Mouse (Mus musculus) layer of hippocampus, adult 8-10 months (tissue): ENCODE data around the gene Neurod2. TPM values are rescaled to one million over a fixed set of nuclear protein-coding genes. Genes with fewer than 3 reads are reported as not detected.

ENCODE experiments used
- DNase-seq, 2 experiments: peaks; one replicate each; pipeline ENCODE4 v3.0.0; 2022; ENCODE audit warnings: low spot score in 2 of 2
- total RNA-seq, 4 experiments: library from RNA; stranded (reverse); gene quantifications; 2 replicates each; pipeline ENCODE4 v1.2.4; 2022

Gene Neurod2
- total RNA-seq, 4 experiments from 2014 or later = 124 to 133 (median 129) TPM

DNA sequence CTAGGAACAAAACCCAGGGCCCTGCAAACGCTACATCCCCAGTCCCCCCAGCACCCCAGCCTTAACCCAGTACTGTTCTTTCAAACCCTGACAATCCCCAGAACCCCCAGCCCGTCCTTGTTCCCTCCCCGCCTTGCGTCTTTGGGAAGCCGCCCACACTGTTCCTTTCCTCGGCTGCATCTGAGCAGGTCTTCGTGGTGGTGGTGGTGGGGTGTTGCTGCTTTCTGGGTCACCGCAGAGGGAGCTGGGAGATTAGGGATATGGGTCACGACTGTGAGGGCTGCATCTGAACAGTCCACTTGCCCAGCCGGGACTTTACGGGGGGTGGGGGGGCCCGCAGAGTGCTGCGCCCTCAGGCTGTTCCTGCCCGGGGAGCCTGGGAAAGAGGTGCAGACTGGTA is 25.0 kb upstream of the Neurod2 start:
- DNase-seq = no peak

DNA sequence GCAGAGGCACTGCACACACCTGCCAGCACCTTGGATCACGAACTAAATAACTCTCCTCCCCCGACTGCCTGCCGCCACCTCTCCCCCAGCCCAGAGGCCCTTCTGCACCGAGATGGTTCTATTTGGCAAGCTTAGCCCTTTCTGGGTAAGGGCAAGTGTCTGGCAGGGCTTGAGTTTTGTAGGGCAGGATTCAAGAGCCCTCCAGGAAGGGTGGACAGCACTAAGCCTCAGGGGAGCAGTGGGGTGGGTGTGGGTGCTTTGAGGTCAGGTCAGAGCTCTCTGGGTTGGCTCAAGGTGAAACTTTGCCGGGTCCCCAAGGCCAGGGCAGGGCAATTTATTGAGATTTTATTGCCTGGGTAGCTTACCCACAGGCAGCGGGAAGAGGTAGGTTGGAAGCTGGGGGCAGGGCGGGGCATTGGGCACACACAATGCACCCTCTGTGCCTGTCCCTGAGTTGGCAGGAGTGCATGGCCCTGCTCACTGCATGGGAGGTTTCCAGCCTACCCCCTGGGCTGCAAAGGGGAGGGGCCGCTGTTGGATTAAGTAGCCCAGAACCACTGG is 24.3 kb upstream of the Neurod2 start:
- DNase-seq = peak; percentile 61 to 76

DNA sequence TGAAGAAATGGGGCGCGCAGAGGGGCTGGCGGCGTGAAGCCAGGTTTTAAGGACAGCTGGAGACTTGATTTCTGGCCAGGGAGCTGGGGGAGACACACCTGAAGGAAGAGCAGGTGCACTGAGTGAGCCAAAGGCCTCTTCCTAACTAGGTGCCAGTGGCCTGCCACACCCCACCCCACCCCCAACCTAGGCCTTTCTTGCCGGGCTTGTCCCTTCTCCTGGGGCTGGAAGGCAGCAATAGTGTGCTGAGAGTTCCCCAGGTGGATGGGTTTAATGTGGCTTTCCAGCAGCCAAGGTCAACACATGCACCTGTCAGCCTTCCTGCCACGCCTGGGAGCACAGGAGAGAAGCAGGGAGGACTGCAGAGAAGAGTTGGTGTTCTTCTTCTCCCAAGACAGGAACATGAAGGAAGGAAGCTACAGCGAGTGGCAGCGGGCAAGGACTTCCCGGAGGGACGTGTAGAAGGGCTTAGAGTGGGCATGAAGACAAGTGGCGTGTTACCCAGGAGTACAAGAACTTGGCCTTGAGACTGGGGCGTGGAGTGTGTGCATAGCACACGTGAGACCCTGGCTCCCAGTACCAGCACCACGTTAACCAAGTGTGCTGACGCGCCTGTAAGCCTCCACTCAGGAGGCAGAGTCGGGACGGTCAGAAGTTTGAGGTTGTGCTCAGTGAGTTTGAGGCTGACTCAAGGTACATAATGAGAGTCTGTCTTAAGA is 23.0 kb upstream of the Neurod2 start:
- DNase-seq = no peak

DNA sequence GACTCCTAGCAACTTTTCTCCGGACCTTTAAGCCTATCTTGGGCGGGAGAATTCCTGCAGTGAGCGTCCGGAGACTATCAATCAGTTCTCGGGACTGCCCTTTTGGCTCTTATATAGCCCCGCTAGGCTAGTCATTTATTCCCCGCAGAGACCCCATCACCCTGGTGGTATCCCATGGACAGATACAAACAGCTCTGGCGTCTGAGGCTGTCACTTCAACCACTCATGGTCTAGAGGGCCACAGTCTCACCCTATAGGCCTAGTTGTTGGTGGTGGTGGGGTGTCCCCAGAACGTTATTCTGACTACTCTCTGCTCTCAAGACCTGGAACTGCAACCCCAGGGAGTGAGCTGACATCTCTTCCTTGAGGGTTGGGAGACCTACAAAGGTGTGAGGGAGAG is 19.9 kb upstream of the Neurod2 start:
- DNase-seq = no peak

- no peak for DNase-seq
Observed at GRCm38 (mm10) chr11:98348083-98348961, 18.9 kb upstream of the Neurod2 start, which contains the start of gene Ppp1r1b. Ppp1r1b (plus strand) TSS chr11:98348404.

GRCm38 (mm10) chr11:98347385-98348082 is 18.1 kb upstream of the Neurod2 start:
- no peak for DNase-seq

DNA sequence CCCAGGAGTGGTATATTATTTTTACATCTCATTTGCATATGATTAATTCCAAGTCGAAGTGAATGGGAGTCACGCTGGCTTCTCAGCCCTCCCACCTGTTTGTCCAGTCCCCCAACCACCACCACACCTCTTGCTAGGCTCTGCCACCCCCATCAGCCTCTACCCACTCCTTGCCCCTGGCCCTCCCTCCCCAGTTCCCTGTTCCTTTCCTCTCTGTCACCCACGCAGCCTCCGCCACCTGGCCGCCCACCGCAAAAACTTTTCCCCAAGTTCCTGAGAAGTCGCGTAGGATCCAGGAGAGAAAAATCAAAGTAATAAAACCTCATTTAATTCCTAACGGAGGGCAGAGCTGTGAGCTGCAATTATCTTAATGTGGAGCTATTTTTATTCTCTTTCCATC is 16.7 kb upstream of the Neurod2 start:
- DNase-seq = no peak

- peak; percentile 73 to 83 for DNase-seq
Observed at GRCm38 (mm10) chr11:98345253-98345652, 15.8 kb upstream of the Neurod2 start.

DNA sequence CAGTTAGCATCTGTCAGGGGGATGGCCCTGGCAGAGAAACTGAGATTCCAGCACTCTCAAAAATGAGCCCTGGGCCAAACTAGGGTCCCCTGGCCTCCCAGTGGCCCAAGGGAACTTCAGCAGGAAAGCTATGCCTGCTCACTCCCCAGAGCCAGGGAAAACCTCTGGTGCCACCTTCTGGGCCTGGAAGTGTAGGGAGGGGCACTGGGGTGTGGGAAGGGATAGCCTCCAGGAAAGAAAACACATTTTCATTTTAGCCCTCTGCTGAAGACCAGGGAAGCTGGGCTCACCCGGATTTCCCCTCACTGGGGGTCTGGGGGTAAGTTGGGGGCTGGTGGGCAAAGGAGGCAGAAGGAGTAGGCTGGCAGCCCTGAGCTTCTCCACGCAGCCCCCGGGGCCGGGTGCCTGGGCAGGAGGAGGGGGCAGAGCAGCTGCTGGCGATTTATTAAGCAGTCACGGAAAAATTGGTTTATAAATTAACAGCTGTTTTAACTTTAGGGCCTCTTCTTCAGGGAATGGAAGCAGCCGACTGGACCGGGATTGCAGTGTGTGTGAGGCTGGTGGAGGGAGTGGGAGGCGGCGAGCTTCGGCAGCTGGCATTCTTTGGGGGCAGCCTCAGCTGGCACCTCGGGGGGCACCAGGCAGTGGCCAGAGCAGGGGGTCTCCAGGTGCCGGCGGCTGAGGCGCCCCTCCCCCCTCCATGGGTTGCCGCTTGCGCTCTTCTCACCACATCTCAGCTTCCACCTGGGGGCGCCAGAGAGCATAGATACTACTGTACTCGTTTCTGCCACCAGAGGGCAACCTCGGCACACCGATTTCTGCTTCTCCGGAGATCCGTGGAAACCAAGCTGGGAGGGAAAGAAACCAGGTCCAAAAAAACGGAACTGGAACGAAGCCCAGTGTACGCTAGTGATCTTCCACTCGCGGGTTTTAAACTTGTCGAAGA is 12.8 kb upstream of the Neurod2 start:
- peak; percentile 89 to 99 for DNase-seq

- no peak for DNase-seq
Observed at GRCm38 (mm10) chr11:98341174-98341573, 11.7 kb upstream of the Neurod2 start.

DNA sequence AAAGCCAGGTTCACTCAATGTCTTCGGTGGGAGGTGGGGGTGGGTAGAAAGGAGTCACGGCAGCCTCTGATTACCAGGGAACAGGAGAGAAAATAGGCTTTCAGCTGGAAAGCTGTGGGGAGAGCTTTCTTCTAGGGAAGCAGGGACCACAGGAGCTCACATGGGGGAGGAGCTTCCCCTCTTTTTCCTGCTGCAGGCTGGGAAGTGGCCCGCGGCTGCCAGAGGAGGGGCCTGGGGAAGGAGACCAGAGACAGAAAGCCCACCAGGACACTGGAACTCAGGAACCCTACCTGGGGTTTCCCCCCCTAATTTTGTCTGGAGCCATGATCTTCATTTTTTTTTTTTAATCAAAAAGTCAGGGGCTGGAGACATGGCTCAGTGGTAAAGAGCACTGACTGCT is 11.1 kb upstream of the Neurod2 start:
- no peak for DNase-seq

GRCm38 (mm10) chr11:98339679-98340287 is 10.3 kb upstream of the Neurod2 start:
- DNase-seq = no peak

DNA sequence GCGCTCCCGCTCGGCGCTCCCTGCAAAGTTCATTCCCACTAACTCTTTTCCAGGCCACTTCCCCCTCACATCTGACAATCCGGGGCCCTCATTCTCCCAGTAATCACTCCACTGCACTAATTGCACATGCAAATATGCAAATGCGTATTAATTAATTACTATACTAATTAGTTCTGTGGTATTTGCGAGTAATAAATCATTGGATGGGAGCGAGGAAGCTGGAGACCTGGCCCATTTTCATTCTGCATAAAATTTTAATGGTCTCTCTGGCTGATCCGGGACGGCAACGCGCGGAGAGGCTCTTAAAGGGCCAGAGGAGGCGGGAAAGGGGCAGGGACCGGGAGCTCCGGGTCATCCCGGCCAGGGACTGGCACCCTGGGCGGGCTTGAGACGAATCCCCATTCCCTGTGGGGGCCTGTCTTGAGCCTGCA is 9.6 kb upstream of the Neurod2 start:
- no peak for DNase-seq

DNA sequence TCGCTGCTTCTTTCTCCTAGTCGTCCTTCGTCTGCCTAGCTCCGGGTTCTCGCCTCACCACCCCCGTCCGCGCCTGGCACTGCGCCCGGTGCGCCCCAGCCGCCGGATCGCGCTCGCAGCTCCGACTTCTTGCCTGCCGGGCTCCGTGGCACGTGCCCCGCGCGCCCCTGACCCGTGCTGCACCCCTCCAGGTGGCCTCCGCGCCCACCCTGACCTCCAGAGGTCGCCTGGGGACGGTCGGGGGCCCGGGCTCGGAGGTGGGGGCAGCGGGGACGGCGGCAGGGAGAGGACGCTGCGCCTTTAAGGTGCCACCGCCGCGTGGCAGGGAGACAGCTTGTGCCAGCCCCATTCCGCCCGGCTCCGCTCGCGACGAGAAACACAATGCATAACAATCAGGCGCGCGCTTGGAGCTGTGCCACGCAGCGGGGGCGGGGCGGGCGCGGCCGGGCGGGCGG is 9.1 kb upstream of the Neurod2 start:
- DNase-seq = peak in 1 of 2 experiments; percentile 66

GRCm38 (mm10) chr11:98336245-98337107 is 7.0 kb upstream of the Neurod2 start:
- DNase-seq = no peak

DNA sequence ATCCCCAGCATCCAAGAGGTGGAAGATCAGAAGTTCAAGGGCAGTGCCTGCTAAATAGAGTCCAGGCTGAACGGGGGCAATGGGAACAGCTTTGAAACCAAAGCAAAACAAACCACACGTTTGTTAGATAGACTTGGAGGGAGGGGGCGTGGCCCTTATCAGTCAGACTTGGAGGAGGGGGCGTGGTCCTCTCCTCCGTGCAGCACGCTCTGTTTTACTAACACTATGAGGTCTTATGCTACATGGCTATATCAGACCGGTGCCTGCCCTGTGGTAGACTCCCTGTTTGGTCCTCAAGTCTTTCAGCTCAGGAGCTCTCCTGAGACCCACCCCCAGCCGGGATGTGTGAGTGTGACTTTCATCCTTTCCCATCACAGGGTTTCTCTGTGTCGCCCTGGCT is 5.8 kb upstream of the Neurod2 start:
- no peak for DNase-seq

DNA sequence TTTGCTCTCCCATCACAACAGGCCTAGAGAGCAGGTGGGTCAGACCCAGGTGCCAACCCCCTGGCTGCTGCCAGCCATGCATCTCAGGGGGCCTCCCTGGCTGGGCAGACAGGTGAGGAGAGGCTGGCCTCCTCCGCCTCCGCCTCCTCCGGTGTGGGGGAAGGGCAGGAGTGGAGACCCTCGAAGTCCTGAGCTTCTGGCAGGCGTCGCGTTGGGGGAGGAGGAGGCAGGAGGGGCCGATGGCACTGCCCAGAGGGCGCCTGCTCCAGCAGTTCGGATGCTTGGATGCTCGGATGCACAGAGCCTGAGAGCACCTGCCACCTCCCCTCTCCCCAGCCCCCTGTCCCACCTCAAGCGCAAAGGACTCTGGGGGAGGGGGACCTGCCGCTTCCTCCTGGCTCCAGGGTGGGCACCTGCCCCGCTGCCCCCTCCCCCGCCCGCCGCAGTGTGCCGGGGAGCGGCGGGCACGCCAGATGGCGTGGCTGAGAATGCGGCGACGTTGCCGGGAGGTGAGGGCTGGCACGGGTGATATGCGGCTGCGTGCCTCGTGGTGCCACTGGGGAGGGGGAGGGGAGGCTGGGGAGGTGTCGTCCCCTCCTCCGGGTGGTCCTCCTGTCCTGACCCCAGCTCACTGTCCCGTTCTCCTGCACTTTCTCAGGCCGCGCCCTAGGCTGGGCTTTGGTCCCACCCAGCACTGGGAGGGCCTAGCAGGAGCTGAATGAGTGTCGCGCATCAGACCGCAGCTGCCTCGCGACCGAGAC is 4.7 kb upstream of the Neurod2 start:
- no peak for DNase-seq

DNA sequence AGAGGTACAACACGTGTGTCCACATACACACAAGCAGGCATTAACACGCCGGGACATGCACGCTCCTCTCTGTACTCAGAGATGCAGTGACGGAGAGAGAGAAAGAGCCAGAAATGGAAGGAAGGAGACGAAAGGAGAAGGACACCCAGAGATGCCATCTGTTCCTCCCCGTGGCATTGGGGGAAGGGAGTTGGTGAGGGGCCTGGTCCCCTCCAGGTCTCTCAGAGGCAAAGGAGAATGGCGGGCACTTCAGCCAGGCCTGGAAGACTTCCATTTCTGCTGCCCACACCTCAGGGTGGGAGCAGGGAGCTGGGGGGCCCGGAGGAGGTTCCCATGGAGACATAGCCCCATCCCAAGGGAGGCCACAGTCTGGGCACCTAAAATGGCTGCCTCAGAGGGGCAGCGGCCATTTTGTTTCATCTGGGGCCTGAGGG is 3.8 kb upstream of the Neurod2 start:
- DNase-seq = no peak
